Mouse (Mus musculus) midbrain, embryonic 16.5 days (tissue): ENCODE measurements around the gene Rgl2. TPM values are rescaled to one million over a fixed set of nuclear protein-coding genes. Genes with fewer than 3 reads are reported as not detected.
"Not testable (repeated sequence)": the region's sequence is repeated elsewhere in the genome, so short reads cannot be mapped to it uniquely, and the experiment has no call there.

ENCODE experiments used
- ATAC-seq: fragments of 200-750 bp; cut with Nextera tagmentation; 2 replicates; pipeline ENCODE4 v1.8.0; 2017; ENCODE audit warnings: moderate TSS enrichment
- H3K27ac ChIP-seq: fragments of 300-500 bp; sonication (generic); 2 replicates; pipeline ENCODE4 v1.5.1; 2014; ENCODE audit warnings: mild to moderate bottlenecking, low read length, mixed read lengths
- H3K27me3 ChIP-seq: fragments of 300-500 bp; sonication (generic); 2 replicates; pipeline ENCODE4 v1.6.1; 2014; ENCODE audit warnings: low read depth, low read length, mixed read lengths; ENCODE audit not compliant: control insufficient read depth, insufficient read depth
- H3K36me3 ChIP-seq: fragments of 300-500 bp; sonication (generic); 2 replicates; pipeline ENCODE4 v1.6.1; 2014; ENCODE audit warnings: mild to moderate bottlenecking, low read length, moderate library complexity, mixed read lengths; ENCODE audit not compliant: control insufficient read depth, insufficient read depth
- H3K4me1 ChIP-seq: fragments of 300-500 bp; sonication (generic); 2 replicates; pipeline ENCODE4 v1.6.1; 2014; ENCODE audit warnings: mild to moderate bottlenecking, low read length, mixed read lengths; ENCODE audit not compliant: control insufficient read depth, insufficient read depth
- H3K4me2 ChIP-seq: fragments of 300-500 bp; sonication (generic); 2 replicates; pipeline ENCODE4 v1.6.1; 2014; ENCODE audit warnings: mild to moderate bottlenecking, low read length, mixed read lengths
- H3K4me3 ChIP-seq: fragments of 300-500 bp; sonication (generic); 2 replicates; pipeline ENCODE4 v1.5.1; 2014; ENCODE audit warnings: low read depth, mild to moderate bottlenecking, low read length, moderate library complexity, mixed read lengths
- H3K9ac ChIP-seq: fragments of 300-500 bp; sonication (generic); 2 replicates; pipeline ENCODE4 v1.6.1; 2014; ENCODE audit warnings: low read depth, low read length, mixed read lengths
- H3K9me3 ChIP-seq: fragments of 300-500 bp; sonication (generic); replicated peaks from 2 replicates; pipeline ENCODE4 v1.6.1; 2014; ENCODE audit warnings: mild to moderate bottlenecking, low read length, mixed read lengths; ENCODE audit not compliant: control insufficient read depth, poor library complexity, severe bottlenecking
- WGBS: fragments of 180-500 bp; shearing (Covaris S2); extraction: QIAGEN DNeasy Blood & Tissue Kit; methylation state at CpG from one replicate; pipeline ENCODE4 v1.1.7; 2014; 5-methylcytosine and 5-hydroxymethylcytosine counted together
- polyA plus RNA-seq: library from polyadenylated mRNA; unstranded; fragments of >200 nt; fragmentation: Nextera tagmentation; extraction: Ambion mirVana; gene quantifications from 2 replicates; pipeline ENCODE4 v1.2.1, GENCODE M21; 2015

The Rgl2 gene
- polyA plus RNA-seq, 1 experiment from 2014 or later: 57.2 TPM

GRCm38 (mm10) chr17:33950131-33950625 is 20.8 kb downstream of the Rgl2 start:
- ATAC-seq: no peak
- H3K27ac ChIP-seq: no peak overlapping the region; the same call in 1 of the 2 replicates
- peak overlapping the region; percentile 84 for H3K9ac ChIP-seq
- H3K4me3 ChIP-seq: peak overlapping the region; percentile 60
- H3K4me2 ChIP-seq: peak overlapping the region; percentile 94
- H3K36me3 ChIP-seq: peaks cover 22% of the 10 kb centered on the region; the same call in 1 of the 2 replicates
- peaks cover 48% of the 10 kb centered on the region for H3K4me1 ChIP-seq
- no peaks in the 10 kb centered on the region for H3K27me3 ChIP-seq
- no peaks in the 10 kb centered on the region for H3K9me3 ChIP-seq
- 72% methylated on average over 10 of the region's 10 CpGs for WGBS

DNA sequence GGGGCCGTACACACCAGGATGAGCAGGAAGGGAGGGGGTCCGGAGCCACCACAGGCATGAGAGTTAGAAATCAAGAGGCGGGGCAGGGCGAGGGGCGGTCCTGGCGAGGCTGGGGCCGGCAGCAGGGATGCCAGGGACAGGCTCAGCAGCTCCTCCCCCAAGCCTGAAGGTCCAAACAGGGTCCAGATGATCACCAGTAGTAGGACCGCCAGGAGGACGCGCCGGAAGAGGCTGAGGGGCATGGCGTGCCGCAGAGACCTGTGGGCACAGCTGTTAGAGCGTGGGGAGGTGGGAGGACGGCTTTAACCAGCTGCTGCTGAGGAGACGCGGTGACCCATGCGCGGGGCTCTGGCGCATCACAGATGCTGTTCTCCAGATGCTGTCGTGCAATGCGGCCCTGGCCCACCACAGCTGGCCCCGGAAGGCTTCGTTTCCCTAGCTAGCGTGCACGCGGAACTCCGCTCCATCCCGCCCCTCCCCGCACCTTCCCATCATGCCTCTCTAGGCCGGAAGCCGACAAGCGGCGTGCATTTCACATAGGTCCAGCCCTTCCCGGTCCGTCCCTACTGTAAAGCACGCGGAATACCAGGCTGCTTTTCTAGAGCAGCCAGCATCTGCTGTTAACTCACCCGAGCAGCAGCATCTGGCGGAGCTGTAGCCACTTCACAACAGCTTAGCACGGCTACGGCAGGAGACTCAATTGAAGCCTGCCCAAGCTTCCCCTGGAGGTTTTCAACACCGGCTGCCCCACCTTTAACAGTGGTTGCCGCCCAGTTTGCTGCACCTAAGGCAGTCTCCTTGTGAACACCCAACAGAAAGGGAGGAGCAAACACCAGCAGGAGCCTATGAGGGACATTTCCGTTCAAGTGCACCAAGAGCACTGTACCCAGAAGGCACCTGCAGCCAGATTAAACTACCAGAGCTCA is 21.9 kb downstream of the Rgl2 start, which contains the start of gene B3galt4:
Gene B3galt4, minus strand, starts transcription at position 468 of the 926 bp plus-strand sequence.
- Histone ChIP-seq H3K9me3 (no peaks in the 10 kb centered on the region), H3K4me3 (peak within 1 kb of the TSS; percentile 60), H3K27ac (peak within 1 kb of the TSS; percentile 89), H3K4me2 (peak within 1 kb of the TSS; percentile 94), H3K9ac (peak within 1 kb of the TSS; percentile 84), H3K4me1 (peaks cover 49% of the 10 kb centered on the region), H3K27me3 (no peaks in the 10 kb centered on the region), H3K36me3 (peaks cover 16% of the 10 kb centered on the region; the same call in 1 of the 2 replicates)
- ATAC-seq: peak; percentile 79
- WGBS: 1% methylated on average over 45 of the region's 45 CpGs

DNA sequence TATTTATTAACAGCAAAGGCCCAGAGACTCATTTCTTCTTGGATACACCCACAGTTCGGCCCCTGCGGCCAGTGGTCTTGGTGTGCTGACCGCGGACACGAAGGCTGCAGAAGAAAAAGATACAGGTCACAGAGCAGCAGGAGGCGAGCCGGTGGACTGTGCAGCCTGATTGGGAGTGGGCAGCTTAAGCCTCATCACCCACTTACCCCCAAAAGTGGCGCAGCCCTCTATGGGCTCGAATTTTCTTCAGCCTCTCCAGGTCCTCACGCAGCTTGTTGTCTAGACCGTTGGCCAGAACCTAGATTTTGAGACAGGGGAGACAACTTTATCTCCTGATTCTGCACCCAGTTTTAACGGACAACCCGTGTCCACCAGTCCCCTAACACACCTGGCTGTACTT is 22.7 kb downstream of the Rgl2 start:
- H3K9ac ChIP-seq, H3K9me3 ChIP-seq, ATAC-seq, H3K27ac ChIP-seq, H3K4me3 ChIP-seq, H3K27me3 ChIP-seq: not testable (repeated sequence)
- Histone ChIP-seq H3K36me3 (peaks cover 15% of the 10 kb centered on the region; the same call in 1 of the 2 replicates), H3K4me2 (peak overlapping the region; percentile 94), H3K4me1 (peaks cover 56% of the 10 kb centered on the region)
- WGBS: 73% methylated on average over 13 of the region's 13 CpGs

DNA sequence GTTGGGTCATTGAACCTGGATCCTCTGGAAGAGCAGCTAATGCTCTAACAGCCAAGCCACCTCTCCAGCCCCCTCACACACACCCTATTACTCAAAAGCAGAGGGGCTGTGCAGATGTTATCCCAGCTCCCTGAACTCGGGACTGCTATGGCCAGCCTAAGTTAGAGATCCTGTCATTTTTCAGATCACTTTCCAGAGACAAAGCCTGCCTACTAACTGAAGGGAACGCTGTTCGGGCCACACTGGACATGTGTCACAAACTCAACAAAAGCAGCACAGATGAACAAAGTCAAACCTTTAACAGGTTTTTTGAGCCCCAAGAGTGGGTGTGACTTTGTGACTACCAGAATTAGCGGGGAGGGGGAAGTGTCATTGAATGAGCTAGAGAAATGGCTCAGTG is 23.5 kb downstream of the Rgl2 start:
- Histone ChIP-seq H3K27ac (no peak overlapping the region), H3K9ac (0 out of 2 replicates have a peak overlapping the region, but pooled peaks have one; percentile 11), H3K4me3 (no peak overlapping the region), H3K4me2 (no peak overlapping the region), H3K27me3 (no peaks in the 10 kb centered on the region), H3K4me1 (peaks cover 57% of the 10 kb centered on the region), H3K36me3 (peaks cover 15% of the 10 kb centered on the region; the same call in 1 of the 2 replicates), H3K9me3 (no peaks in the 10 kb centered on the region)
- 87% methylated on average over 4 of the region's 4 CpGs for WGBS
- ATAC-seq: no peak

DNA sequence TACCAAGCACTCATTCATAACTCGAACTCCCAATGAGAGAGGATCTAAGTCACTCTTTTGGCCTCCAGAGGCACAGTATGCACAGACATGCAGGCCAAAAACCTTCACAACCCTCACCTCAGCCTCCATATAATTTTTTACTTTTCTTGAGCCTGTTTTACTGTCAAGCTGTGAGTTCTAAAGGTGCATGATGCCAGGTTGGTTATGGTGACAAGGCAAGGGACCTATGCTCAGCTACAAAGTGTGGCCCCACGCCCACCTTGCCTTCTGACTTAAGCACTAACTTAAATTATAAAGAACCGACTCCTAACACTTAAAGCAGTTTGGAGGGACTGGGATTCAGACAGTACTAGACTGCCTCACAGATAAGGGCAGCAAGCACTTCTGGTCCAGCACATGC is 24.0 kb downstream of the Rgl2 start:
- peaks cover 13% of the 10 kb centered on the region; the same call in 1 of the 2 replicates for H3K36me3 ChIP-seq
- ATAC-seq: no peak
- no peak overlapping the region for H3K27ac ChIP-seq
- H3K9ac ChIP-seq: no peak overlapping the region
- no peak overlapping the region for H3K4me3 ChIP-seq
- no peaks in the 10 kb centered on the region for H3K9me3 ChIP-seq
- H3K4me1 ChIP-seq: peaks cover 57% of the 10 kb centered on the region
- WGBS: 83% methylated on average over 3 of the region's 3 CpGs
- no peak overlapping the region for H3K4me2 ChIP-seq
- H3K27me3 ChIP-seq: no peaks in the 10 kb centered on the region

DNA sequence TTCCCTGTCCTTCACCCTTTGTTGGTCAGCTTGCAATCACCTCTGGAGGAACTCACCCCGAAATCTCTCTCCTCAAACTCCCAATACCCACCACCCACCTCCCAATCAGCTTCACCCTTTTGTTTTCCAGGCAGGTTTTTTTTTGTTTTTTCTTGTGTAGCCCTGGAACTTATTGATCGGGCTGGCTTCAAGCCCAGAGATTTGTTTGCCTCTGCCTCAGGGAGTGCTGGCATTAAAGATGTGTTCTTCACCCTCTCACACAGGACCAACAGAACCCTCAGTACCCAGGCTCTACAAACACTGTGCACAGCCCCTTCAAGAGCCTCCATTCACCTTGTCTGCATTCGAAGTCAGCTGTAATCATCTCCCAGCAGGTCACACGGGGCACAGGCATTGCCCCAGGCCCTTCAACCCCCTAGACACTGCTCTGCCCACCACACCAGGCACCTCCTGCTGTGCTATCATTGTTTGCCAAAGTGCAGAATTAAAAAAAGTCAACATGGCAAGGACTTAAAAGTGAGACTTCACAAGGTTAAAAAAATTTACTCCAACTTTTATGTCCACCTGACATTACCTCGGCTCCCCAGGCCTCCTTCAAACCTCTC is 24.7 kb downstream of the Rgl2 start:
- peaks cover 11% of the 10 kb centered on the region; the same call in 1 of the 2 replicates for H3K36me3 ChIP-seq
- peak overlapping the region; percentile 97 for H3K4me2 ChIP-seq
- 36% methylated on average over 5 of the region's 5 CpGs for WGBS
- peak overlapping the region; percentile 94 for H3K9ac ChIP-seq
- peaks cover 57% of the 10 kb centered on the region for H3K4me1 ChIP-seq
- no peaks in the 10 kb centered on the region for H3K9me3 ChIP-seq
- ATAC-seq: no peak
- no peak overlapping the region for H3K27ac ChIP-seq
- no peaks in the 10 kb centered on the region for H3K27me3 ChIP-seq
- H3K4me3 ChIP-seq: peak overlapping the region; percentile 88

DNA sequence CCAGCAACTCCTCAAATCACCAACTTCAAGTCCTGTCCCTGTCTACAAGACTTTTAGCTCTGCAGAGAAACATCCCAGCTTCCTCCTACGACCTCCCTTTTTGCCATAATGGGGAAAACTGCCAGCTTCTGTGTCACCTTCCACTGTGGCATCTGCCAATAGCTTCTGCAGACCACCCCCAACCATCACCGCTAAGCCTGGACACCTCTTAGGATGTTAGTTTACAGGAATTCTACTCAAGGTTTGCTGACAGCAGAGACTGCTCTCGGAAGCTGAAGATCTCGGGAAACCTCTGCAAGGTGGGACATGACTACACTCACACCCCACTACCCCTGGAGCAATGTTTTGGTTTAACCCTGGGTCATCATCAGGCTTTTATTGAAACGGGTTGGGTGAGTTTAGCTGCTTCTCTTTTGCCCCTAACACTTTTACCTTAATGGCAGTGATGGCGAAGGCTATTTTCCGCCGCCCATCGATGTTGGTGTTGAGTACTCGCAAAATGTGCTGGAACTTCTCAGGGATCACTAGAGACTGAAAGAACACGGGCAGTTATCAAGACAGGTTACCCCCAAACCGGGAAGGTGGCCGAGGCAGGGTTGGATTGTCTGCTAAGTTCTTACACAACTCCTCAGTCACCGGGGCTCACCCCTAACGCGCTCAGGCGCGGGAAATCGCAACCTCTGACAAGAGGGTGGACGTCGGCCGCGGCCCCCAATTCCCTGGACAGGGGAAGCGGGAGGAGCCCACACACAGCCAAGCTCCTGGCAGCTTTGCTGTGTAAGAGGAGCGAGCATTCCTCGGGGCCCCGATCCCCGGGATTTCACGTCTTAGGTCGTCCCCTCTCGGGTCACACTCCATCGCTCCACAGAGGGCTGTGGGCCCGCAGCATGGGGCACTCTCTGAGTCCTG is 25.6 kb downstream of the Rgl2 start:
- ATAC-seq: peak; percentile 58
- peaks cover 51% of the 10 kb centered on the region for H3K4me1 ChIP-seq

GRCm38 (mm10) chr17:33955555-33956214 is 26.3 kb downstream of the Rgl2 start, which contains the start of the genes Vps52 and Rps18:
Gene Vps52, plus strand, starts transcription at chr17:33955812.
Gene Rps18, minus strand, starts transcription at chr17:33956001.
- H3K9me3 ChIP-seq: no peaks in the 10 kb centered on the region
- peak; percentile 84 for ATAC-seq
- H3K27ac ChIP-seq: peak within 1 kb of the TSS; percentile 94
- under 1% methylated on average over 50 of the region's 50 CpGs for WGBS
- peak within 1 kb of the TSS; percentile 94 for H3K9ac ChIP-seq
- H3K36me3 ChIP-seq: peaks cover 20% of the 10 kb centered on the region; the same call in 1 of the 2 replicates
- H3K27me3 ChIP-seq: no peaks in the 10 kb centered on the region
- peak within 1 kb of the TSS; percentile 88 for H3K4me3 ChIP-seq
- H3K4me2 ChIP-seq: peak within 1 kb of the TSS; percentile 97
- H3K4me1 ChIP-seq: peaks cover 43% of the 10 kb centered on the region

More for the DNA sequence above, 25.6 kb downstream of the Rgl2 start:
- peak overlapping the region; percentile 87 for H3K27ac ChIP-seq
- H3K36me3 ChIP-seq: peaks cover 19% of the 10 kb centered on the region; the same call in 1 of the 2 replicates
- H3K9ac ChIP-seq: peak overlapping the region; percentile 94
- under 1% methylated on average over 33 of the region's 33 CpGs for WGBS
- no peaks in the 10 kb centered on the region for H3K27me3 ChIP-seq
- H3K9me3 ChIP-seq: no peaks in the 10 kb centered on the region
- H3K4me2 ChIP-seq: peak overlapping the region; percentile 97
- peak overlapping the region; percentile 88 for H3K4me3 ChIP-seq
